Mouse (Mus musculus): ENCODE measurements around the gene Lrfn1. TPM values are rescaled to one million over a fixed set of nuclear protein-coding genes. Genes with fewer than 3 reads are reported as not detected.
A peak's percentile ranks its signal among the peaks of the same experiment; 100 is the strongest.

Lrfn1 gene
- polyA plus RNA-seq, 1 experiment: 2.5 TPM

- Histone ChIP-seq H3K4me1 (ENCODE audit: control insufficient read depth, insufficient read depth, low read length) (peaks cover 10% of the 10 kb centered on the region; the same call in 1 of the 2 replicates), H3K4me3 (ENCODE audit: insufficient read depth, low read depth, low read length) (no peak overlapping the region), H3K27ac (ENCODE audit: insufficient read depth, low read depth, low read length) (no peak overlapping the region), H3K27me3 (replicated peaks; ENCODE audit: control insufficient read depth, insufficient read depth, low read length) (no peaks in the 10 kb centered on the region), H3K36me3 (ENCODE audit: control insufficient read depth, insufficient read depth, low read length) (no peaks in the 10 kb centered on the region)
- peak; percentile 55 for DNase-seq
- no peak for TF ChIP-seq POLR2A (IDR thresholded peaks at IDR 0.05; ENCODE audit: low read depth, low read length)
- TF ChIP-seq CTCF (conservative IDR thresholded peaks at IDR 0.05; ENCODE audit: insufficient read depth, insufficient read length, low read depth, low read length): no peak
Measured at GRCm38 (mm10) chr7:28427738-28428137, 24.0 kb upstream of the Lrfn1 start.

GRCm38 (mm10) chr7:28430512-28430911, 21.3 kb upstream of the Lrfn1 start:
- no peak for TF ChIP-seq CTCF (conservative IDR thresholded peaks at IDR 0.05; ENCODE audit: insufficient read depth, insufficient read length, low read depth, low read length)
- no peak for TF ChIP-seq POLR2A (IDR thresholded peaks at IDR 0.05; ENCODE audit: low read depth, low read length)
- Histone ChIP-seq H3K4me3 (ENCODE audit: insufficient read depth, low read depth, low read length) (no peak overlapping the region), H3K36me3 (ENCODE audit: control insufficient read depth, insufficient read depth, low read length) (no peaks in the 10 kb centered on the region), H3K27ac (ENCODE audit: insufficient read depth, low read depth, low read length) (no peak overlapping the region), H3K27me3 (replicated peaks; ENCODE audit: control insufficient read depth, insufficient read depth, low read length) (no peaks in the 10 kb centered on the region), H3K4me1 (ENCODE audit: control insufficient read depth, insufficient read depth, low read length) (peaks cover 10% of the 10 kb centered on the region; the same call in 1 of the 2 replicates)
- DNase-seq: no peak
- 62% methylated on average over 1 of the region's 1 CpGs for WGBS

DNA sequence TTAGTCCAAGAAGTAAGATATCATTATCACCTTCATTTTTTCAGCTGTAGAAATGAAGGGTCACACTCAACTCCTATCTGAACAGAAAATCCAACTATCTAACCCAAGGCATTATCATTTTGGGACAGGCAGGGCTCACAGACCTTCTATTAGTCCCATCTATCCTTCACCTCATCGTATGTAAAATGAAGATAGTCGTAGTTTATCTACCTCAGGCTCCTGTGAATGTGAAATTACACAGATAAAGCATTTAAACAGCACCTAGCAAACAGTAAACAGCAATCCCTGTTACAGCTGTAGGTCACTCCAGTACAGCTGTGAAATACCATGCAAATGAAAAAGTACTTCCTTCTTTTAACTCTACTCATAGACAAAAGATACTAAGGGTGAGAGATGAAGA, 19.5 kb upstream of the Lrfn1 start:
- Histone ChIP-seq H3K36me3 (ENCODE audit: control insufficient read depth, insufficient read depth, low read length) (no peaks in the 10 kb centered on the region), H3K27me3 (replicated peaks; ENCODE audit: control insufficient read depth, insufficient read depth, low read length) (no peaks in the 10 kb centered on the region), H3K4me3 (ENCODE audit: insufficient read depth, low read depth, low read length) (no peak overlapping the region), H3K4me1 (ENCODE audit: control insufficient read depth, insufficient read depth, low read length) (peaks cover 8% of the 10 kb centered on the region; the same call in 1 of the 2 replicates), H3K27ac (ENCODE audit: insufficient read depth, low read depth, low read length) (no peak overlapping the region)
- DNase-seq: no peak
- 92% methylated on average over 2 of the region's 2 CpGs for WGBS
- TF ChIP-seq CTCF (conservative IDR thresholded peaks at IDR 0.05; ENCODE audit: insufficient read depth, insufficient read length, low read depth, low read length) (no peak), POLR2A (IDR thresholded peaks at IDR 0.05; ENCODE audit: low read depth, low read length) (no peak)

DNA sequence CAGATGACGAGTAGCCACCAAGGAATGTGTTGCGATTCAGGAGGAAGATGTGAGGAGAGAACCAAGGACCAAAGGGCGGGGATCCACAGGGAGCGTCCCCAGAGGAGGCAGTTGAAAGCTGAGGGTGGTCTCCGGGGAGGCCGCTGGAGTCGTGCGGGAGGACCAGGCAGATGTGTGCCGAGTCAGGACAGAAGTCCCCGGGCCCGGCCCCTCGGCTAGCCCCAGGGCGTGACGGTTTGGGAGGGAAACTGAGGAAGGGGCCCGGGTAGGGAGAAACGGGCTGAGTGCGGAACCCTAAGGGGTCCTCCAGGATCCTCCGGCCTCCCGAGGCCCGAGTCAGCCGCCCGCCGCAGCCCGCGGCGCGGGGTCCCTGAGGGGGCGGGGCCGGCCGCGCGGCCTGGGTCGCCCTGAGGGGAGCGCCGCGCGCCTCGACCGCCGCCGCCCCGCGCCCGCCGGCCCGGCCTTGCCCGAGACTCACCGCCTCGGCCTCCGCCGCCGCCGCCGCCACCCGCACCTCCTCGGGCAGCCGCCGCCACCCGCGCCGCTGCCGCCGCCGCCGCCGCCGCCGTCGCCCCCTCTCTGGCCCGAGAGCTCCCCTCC, 16.0 kb upstream of the Lrfn1 start:
- WGBS: 20% methylated on average over 55 of the region's 70 CpGs
- Histone ChIP-seq H3K27ac (ENCODE audit: insufficient read depth, low read depth, low read length) (no peak overlapping the region), H3K27me3 (replicated peaks; ENCODE audit: control insufficient read depth, insufficient read depth, low read length) (no peaks in the 10 kb centered on the region), H3K4me3 (ENCODE audit: insufficient read depth, low read depth, low read length) (peak overlapping the region; percentile 94), H3K4me1 (ENCODE audit: control insufficient read depth, insufficient read depth, low read length) (peaks cover 3% of the 10 kb centered on the region; the same call in 1 of the 2 replicates), H3K36me3 (ENCODE audit: control insufficient read depth, insufficient read depth, low read length) (no peaks in the 10 kb centered on the region)
- TF ChIP-seq CTCF (conservative IDR thresholded peaks at IDR 0.05; ENCODE audit: insufficient read depth, insufficient read length, low read depth, low read length) (no peak), POLR2A (IDR thresholded peaks at IDR 0.05; ENCODE audit: low read depth, low read length) (no peak)
- DNase-seq: no peak

DNA sequence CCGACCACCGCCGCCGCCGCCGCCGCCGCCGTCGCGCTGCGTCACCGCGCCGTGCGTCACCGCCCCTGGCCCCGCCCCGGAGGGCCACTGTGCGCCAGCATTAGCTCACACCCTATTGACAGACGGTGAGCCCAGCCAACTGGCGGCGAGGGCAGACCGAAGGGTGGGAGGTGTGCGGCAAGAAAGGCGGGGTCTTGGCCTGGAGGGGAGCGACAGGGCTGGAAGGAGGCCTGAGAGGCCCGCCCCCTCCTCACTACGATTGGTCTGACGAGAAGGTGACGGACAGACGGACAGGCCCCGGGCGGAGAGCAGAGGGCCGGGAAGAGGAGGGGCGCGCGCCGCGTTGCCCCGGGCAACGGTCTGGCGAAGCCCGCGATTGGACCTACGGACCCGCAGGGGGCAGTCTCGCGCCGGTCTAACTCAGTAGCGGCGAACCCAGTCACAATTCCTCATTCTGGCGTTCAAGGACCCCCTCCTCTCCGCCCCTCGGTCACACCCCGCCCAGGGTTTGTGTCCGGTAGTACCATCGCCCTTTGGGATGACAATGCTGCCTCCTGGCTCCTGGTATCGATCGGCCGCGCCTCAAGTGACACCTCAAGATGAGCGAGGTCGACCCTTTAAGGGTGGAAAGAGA, 15.4 kb upstream of the Lrfn1 start:
- under 1% methylated on average over 56 of the region's 64 CpGs for WGBS
- no peaks in the 10 kb centered on the region for H3K36me3 ChIP-seq (ENCODE audit: control insufficient read depth, insufficient read depth, low read length)
- no peak for TF ChIP-seq POLR2A (IDR thresholded peaks at IDR 0.05; ENCODE audit: low read depth, low read length)
- TF ChIP-seq CTCF (conservative IDR thresholded peaks at IDR 0.05; ENCODE audit: insufficient read depth, insufficient read length, low read depth, low read length): peak; percentile 64
- peak overlapping the region; percentile 94 for H3K4me3 ChIP-seq (ENCODE audit: insufficient read depth, low read depth, low read length)
- peaks cover 3% of the 10 kb centered on the region; the same call in 1 of the 2 replicates for H3K4me1 ChIP-seq (ENCODE audit: control insufficient read depth, insufficient read depth, low read length)
- no peaks in the 10 kb centered on the region for H3K27me3 ChIP-seq (replicated peaks; ENCODE audit: control insufficient read depth, insufficient read depth, low read length)
- DNase-seq: peak; percentile 100
- peak overlapping the region; percentile 68 for H3K27ac ChIP-seq (ENCODE audit: insufficient read depth, low read depth, low read length)

- peak; percentile 90 for DNase-seq
- Histone ChIP-seq H3K27ac (ENCODE audit: insufficient read depth, low read depth, low read length) (peak within 1 kb of the TSS; percentile 68), H3K4me1 (ENCODE audit: control insufficient read depth, insufficient read depth, low read length) (peaks cover 3% of the 10 kb centered on the region; the same call in 1 of the 2 replicates), H3K4me3 (ENCODE audit: insufficient read depth, low read depth, low read length) (peak within 1 kb of the TSS; percentile 60), H3K27me3 (replicated peaks; ENCODE audit: control insufficient read depth, insufficient read depth, low read length) (no peaks in the 10 kb centered on the region), H3K36me3 (ENCODE audit: control insufficient read depth, insufficient read depth, low read length) (no peaks in the 10 kb centered on the region)
- TF ChIP-seq POLR2A (IDR thresholded peaks at IDR 0.05; ENCODE audit: low read depth, low read length): no peak
- TF ChIP-seq CTCF (conservative IDR thresholded peaks at IDR 0.05; ENCODE audit: insufficient read depth, insufficient read length, low read depth, low read length): peak; percentile 76
- WGBS: 2% methylated on average over 16 of the region's 16 CpGs
Measured at GRCm38 (mm10) chr7:28436932-28437570, 14.7 kb upstream of the Lrfn1 start, which contains the start of gene Gmfg. Gene Gmfg (plus strand): TSS chr7:28437447.

DNA sequence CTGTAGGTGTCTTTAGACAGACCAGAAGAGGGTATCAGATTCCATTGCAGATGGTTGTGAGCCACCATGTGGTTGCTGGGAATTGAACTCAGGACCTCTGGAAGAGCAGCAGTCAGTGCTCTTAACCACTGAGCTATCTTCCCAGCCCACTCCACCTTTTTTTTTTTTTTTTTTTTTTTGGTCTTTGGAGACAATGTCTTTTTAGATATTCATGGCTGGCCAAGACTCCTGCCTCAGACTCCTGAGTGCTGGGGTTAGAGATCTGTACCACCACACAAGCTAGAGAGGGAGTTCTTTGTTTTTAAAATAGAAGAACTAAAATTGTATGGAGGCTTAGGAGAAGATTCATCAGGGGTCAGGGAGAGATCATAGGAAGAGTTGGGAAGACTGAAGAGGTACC, 13.8 kb upstream of the Lrfn1 start:
- no peak for TF ChIP-seq CTCF (conservative IDR thresholded peaks at IDR 0.05; ENCODE audit: insufficient read depth, insufficient read length, low read depth, low read length)
- TF ChIP-seq POLR2A (IDR thresholded peaks at IDR 0.05; ENCODE audit: low read depth, low read length): no peak
- Histone ChIP-seq H3K4me3 (ENCODE audit: insufficient read depth, low read depth, low read length) (no peak overlapping the region), H3K4me1 (ENCODE audit: control insufficient read depth, insufficient read depth, low read length) (peaks cover 3% of the 10 kb centered on the region; the same call in 1 of the 2 replicates), H3K27ac (ENCODE audit: insufficient read depth, low read depth, low read length) (no peak overlapping the region), H3K36me3 (ENCODE audit: control insufficient read depth, insufficient read depth, low read length) (no peaks in the 10 kb centered on the region), H3K27me3 (replicated peaks; ENCODE audit: control insufficient read depth, insufficient read depth, low read length) (no peaks in the 10 kb centered on the region)
- no peak for DNase-seq
